In genomic region chr13:91041236-91041635, GRCm38 (mm10) we compare ENCODE assay signal across 21 mouse cellular contexts.
DNase-seq lines count a peak whose midpoint lies in the region; ATAC-seq lines count a peak whose summit lies in the region.
"Had no signal": no experiment of that assay in that cellular context is flagged by ENCODE, and none has a peak within 500 bp of the region (broad histone marks: within the 10 kb centered on the region; RNA-seq: fewer than 3 reads in every experiment).

No protein-coding gene starts in this region.

- no peak overlapping the region for H3K27ac ChIP-seq in kidney, embryonic 14.5 days (ENCODE audit: low read depth, low read length)
- H3K27ac ChIP-seq: hindbrain, embryonic 10.5 days; hindbrain, postnatal 0 days; layer of hippocampus, adult 2 months had no signal

- DNase-seq in 3134 (ENCODE audit: extremely low read depth, insufficient read length, low spot score) (peak; percentile 5), 3T3-L1 (ENCODE audit: low read depth, low spot score) (peak; percentile 76), adipocyte (ENCODE audit: low spot score) (peak; percentile 19)
- peak; percentile 4 for DNase-seq in induced T-regulatory cell, adult 2 months (ENCODE audit: low read depth)
- DNase-seq in urinary bladder, postnatal 25 days (ENCODE audit: low spot score) = no peak
- DNase-seq in cerebellum, adult 11-12 months = no peak
- DNase-seq: adrenal gland, postnatal 10 days; cerebellum, adult 11 months; cerebellum, postnatal 25 days; embryo, embryonic 11 days; gastrocnemius, postnatal 36 days; kidney, adult 18-20 months; kidney, postnatal 14 days; lung, embryonic 14.5 days; right cerebral cortex, adult 18-20 months had no signal

- no peaks in the 10 kb centered on the region for H3K27me3 ChIP-seq in kidney, embryonic 14.5 days (ENCODE audit: control insufficient read depth, insufficient read depth, low read length)

- H3K9ac ChIP-seq in kidney, embryonic 14.5 days (ENCODE audit: low read depth, low read length) = no peak overlapping the region
- H3K9ac ChIP-seq: lung, embryonic 14.5 days had no signal

- no peaks in the 10 kb centered on the region for H3K9me3 ChIP-seq in kidney, embryonic 14.5 days (ENCODE audit: control insufficient read depth, low read length)
- H3K9me3 ChIP-seq: hindbrain, embryonic 10.5 days had no signal

- H3K36me3 ChIP-seq in kidney, embryonic 14.5 days (ENCODE audit: control insufficient read depth, insufficient read depth, low read length) = no peaks in the 10 kb centered on the region
- H3K36me3 ChIP-seq: hindbrain, embryonic 10.5 days had no signal

- no peak overlapping the region for H3K4me3 ChIP-seq in kidney, embryonic 14.5 days (ENCODE audit: low read length)
- H3K4me3 ChIP-seq: erythroblast, embryonic 14.5 days; hindbrain, embryonic 10.5 days; layer of hippocampus, adult 2 months had no signal

- H3K4me2 ChIP-seq in kidney, embryonic 14.5 days (replicated peaks; ENCODE audit: low read depth, low read length) = no peak overlapping the region
- H3K4me2 ChIP-seq: lung, embryonic 14.5 days had no signal

- 74% methylated on average over 1 of the region's 1 CpGs for WGBS in kidney, embryonic 14.5 days

- ATAC-seq in kidney, embryonic 14.5 days (ENCODE audit: low FRiP score, low TSS enrichment) = no peak
- ATAC-seq: forebrain, embryonic 16.5 days; hindbrain, postnatal 0 days had no signal

- no peaks in the 10 kb centered on the region for H3K4me1 ChIP-seq in kidney, embryonic 14.5 days (ENCODE audit: control insufficient read depth, insufficient read depth, low read length)
- H3K4me1 ChIP-seq: hindbrain, embryonic 10.5 days had no signal

Comparison
In these comparisons a context has a peak if more than half of its experiments do, and no peak if none do; other contexts are left out.
1. DNase-seq: peak in 3134 (single experiment), 3T3-L1 (single experiment), adipocyte (single experiment) and induced T-regulatory cell, adult 2 months (single experiment); none in urinary bladder, postnatal 25 days (single experiment) and cerebellum, adult 11-12 months (single experiment).